Mouse (Mus musculus) spleen, postnatal 14 days (tissue): Measurements from ENCODE around the gene Tbc1d22a.

ENCODE experiments used
- DNase-seq, 2 experiments: peaks; one replicate each; pipeline ENCODE4 v3.0.0; 2021 to 2022; ENCODE audit warnings: low spot score in 2 of 2

The Tbc1d22a gene

GRCm38 (mm10) chr15:86503413-86503812 is 289.2 kb downstream of the Tbc1d22a start:
- DNase-seq, result no peak

- DNase-seq, result no peak
Observed at GRCm38 (mm10) chr15:86506666-86507065, 292.4 kb downstream of the Tbc1d22a start.

- DNase-seq, result no peak
Observed at GRCm38 (mm10) chr15:86507546-86507945, 293.3 kb downstream of the Tbc1d22a start.

- no peak for DNase-seq
Observed at GRCm38 (mm10) chr15:86508406-86509176, 294.3 kb downstream of the Tbc1d22a start.

GRCm38 (mm10) chr15:86509601-86510000 is 295.3 kb downstream of the Tbc1d22a start:
- no peak for DNase-seq

- DNase-seq, result no peak
Observed at GRCm38 (mm10) chr15:86511181-86511580, 296.9 kb downstream of the Tbc1d22a start.

- no peak for DNase-seq
Observed at GRCm38 (mm10) chr15:86513336-86513735, 299.1 kb downstream of the Tbc1d22a start.

GRCm38 (mm10) chr15:86520201-86520600 is 305.9 kb downstream of the Tbc1d22a start:
- no peak for DNase-seq

GRCm38 (mm10) chr15:86535356-86535755 is 321.1 kb downstream of the Tbc1d22a start:
- DNase-seq, result no peak

GRCm38 (mm10) chr15:86542371-86542770 is 328.1 kb downstream of the Tbc1d22a start:
- DNase-seq, result no peak

GRCm38 (mm10) chr15:86544122-86544795 is 330.0 kb downstream of the Tbc1d22a start:
- no peak for DNase-seq
